Comparison of ENCODE assay signal across 15 mouse cellular contexts in the genomic region with DNA sequence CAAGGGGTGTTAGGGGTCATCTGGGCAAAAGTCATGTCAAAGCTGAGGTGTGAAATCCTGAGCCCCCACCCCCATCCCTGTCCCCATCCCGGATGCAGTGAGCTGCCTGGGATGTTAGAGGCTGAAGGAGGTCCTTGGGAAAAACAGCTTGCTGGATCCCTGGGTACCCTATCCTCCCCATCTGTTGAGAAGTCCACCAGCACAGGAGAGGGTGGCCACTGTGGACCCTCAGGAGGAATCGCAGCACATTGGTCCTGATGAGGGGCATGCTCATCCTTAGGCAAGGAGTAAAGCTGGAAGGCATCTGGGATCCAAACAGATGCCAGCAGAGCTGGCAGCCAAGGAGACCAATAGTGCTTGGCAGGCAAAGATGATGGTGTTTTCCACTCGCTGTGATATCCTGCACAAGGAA.
DNase-seq lines count a peak whose midpoint lies in the region; ATAC-seq and TF ChIP-seq lines count a peak whose summit lies in the region.
"Had no signal": no experiment of that assay in that cellular context is flagged by ENCODE, and none has a peak within 500 bp of the region (broad histone marks: within the 10 kb centered on the region; RNA-seq: fewer than 3 reads in every experiment).

No protein-coding gene starts in this region.

- TF ChIP-seq CTCF in lung, postnatal 0 days (IDR thresholded peaks at IDR 0.05), result no peak

- H3K9ac ChIP-seq in lung, postnatal 0 days (replicated peaks; ENCODE audit: low read depth), result no peak overlapping the region
- no peak overlapping the region for H3K9ac ChIP-seq in midbrain, embryonic 12.5 days (replicated peaks)
- H3K9ac ChIP-seq: embryonic facial prominence, embryonic 15.5 days; limb, embryonic 13.5 days; lung, embryonic 15.5 days had no signal

- no peaks in the 10 kb centered on the region for H3K27me3 ChIP-seq in heart, embryonic 10.5 days (ENCODE audit: insufficient read depth, poor library complexity, severe bottlenecking)
- no peaks in the 10 kb centered on the region for H3K27me3 ChIP-seq in lung, postnatal 0 days (replicated peaks; ENCODE audit: insufficient read depth, low read length)
- no peaks in the 10 kb centered on the region for H3K27me3 ChIP-seq in midbrain, embryonic 12.5 days
- H3K27me3 ChIP-seq: embryonic facial prominence, embryonic 15.5 days; limb, embryonic 13.5 days; lung, embryonic 15.5 days had no signal

- H3K27ac ChIP-seq in heart, embryonic 10.5 days, result 0 out of 2 replicates have a peak overlapping the region, but pooled peaks have one; percentile 13
- H3K27ac ChIP-seq in lung, postnatal 0 days (ENCODE audit: low read length), result no peak overlapping the region
- peak overlapping the region; percentile 52; the same call in 1 of the 2 replicates for H3K27ac ChIP-seq in midbrain, embryonic 12.5 days (replicated peaks)
- H3K27ac ChIP-seq: embryonic facial prominence, embryonic 15.5 days; limb, embryonic 13.5 days; lung, embryonic 15.5 days had no signal

- H3K36me3 ChIP-seq in heart, embryonic 10.5 days, result no peaks in the 10 kb centered on the region
- no peaks in the 10 kb centered on the region for H3K36me3 ChIP-seq in lung, postnatal 0 days (ENCODE audit: insufficient read depth, low read length)
- no peaks in the 10 kb centered on the region for H3K36me3 ChIP-seq in midbrain, embryonic 12.5 days
- H3K36me3 ChIP-seq: embryonic facial prominence, embryonic 15.5 days; G1E; limb, embryonic 13.5 days; lung, embryonic 15.5 days had no signal

- no peak for DNase-seq in heart, embryonic 10.5 days (ENCODE audit: low spot score)
- no peak for DNase-seq in heart, adult 9 months (ENCODE audit: low spot score in 2 of 2)
- no peak for DNase-seq in lung, postnatal 0 days (ENCODE audit: low spot score)
- no peak for DNase-seq in lung, postnatal 25 days (ENCODE audit: low spot score)
- no peak for DNase-seq in spleen, adult 18-20 months
- no peak for DNase-seq in right cerebral cortex, adult 18-20 months
- DNase-seq in spleen, postnatal 4 days (ENCODE audit: low spot score in 2 of 2), result no peak
- DNase-seq: B cell, adult 2 months; kidney, adult 18-20 months; thymus, adult 18-20 months had no signal

- peaks cover 20% of the 10 kb centered on the region for H3K4me1 ChIP-seq in heart, embryonic 10.5 days
- no peaks in the 10 kb centered on the region for H3K4me1 ChIP-seq in lung, postnatal 0 days (ENCODE audit: insufficient read depth, low read depth, low read length)
- H3K4me1 ChIP-seq in midbrain, embryonic 12.5 days, result peaks cover 14% of the 10 kb centered on the region

- no peaks in the 10 kb centered on the region for H3K9me3 ChIP-seq in heart, embryonic 10.5 days
- no peaks in the 10 kb centered on the region for H3K9me3 ChIP-seq in lung, postnatal 0 days (ENCODE audit: low read length)
- H3K9me3 ChIP-seq in midbrain, embryonic 12.5 days, result no peaks in the 10 kb centered on the region
- H3K9me3 ChIP-seq: embryonic facial prominence, embryonic 15.5 days; limb, embryonic 13.5 days; lung, embryonic 15.5 days had no signal

- ATAC-seq in lung, postnatal 0 days, result 0 out of 2 replicates have a peak, but pooled peaks have one; percentile 17
- no peak for ATAC-seq in midbrain, embryonic 12.5 days (ENCODE audit: low FRiP score, low read depth)

- H3K4me2 ChIP-seq in lung, postnatal 0 days (replicated peaks; ENCODE audit: low read depth, low read length), result no peak overlapping the region
- H3K4me2 ChIP-seq in midbrain, embryonic 12.5 days (replicated peaks), result no peak overlapping the region
- H3K4me2 ChIP-seq: embryonic facial prominence, embryonic 15.5 days; limb, embryonic 13.5 days; lung, embryonic 15.5 days had no signal

- no peak overlapping the region for H3K4me3 ChIP-seq in heart, embryonic 10.5 days
- H3K4me3 ChIP-seq in lung, postnatal 0 days (ENCODE audit: low read depth, low read length), result no peak overlapping the region
- H3K4me3 ChIP-seq in midbrain, embryonic 12.5 days, result no peak overlapping the region
- H3K4me3 ChIP-seq: embryonic facial prominence, embryonic 15.5 days; limb, embryonic 13.5 days; lung, embryonic 15.5 days had no signal

- TF ChIP-seq EP300 in lung, postnatal 0 days (IDR thresholded peaks at IDR 0.05), result no peak

- WGBS in heart, embryonic 10.5 days, result 68% methylated on average over 3 of the region's 3 CpGs
- WGBS in lung, postnatal 0 days, result 40% methylated on average over 3 of the region's 3 CpGs
- WGBS in midbrain, embryonic 12.5 days, result 78% methylated on average over 3 of the region's 3 CpGs
